In the genomic region with DNA sequence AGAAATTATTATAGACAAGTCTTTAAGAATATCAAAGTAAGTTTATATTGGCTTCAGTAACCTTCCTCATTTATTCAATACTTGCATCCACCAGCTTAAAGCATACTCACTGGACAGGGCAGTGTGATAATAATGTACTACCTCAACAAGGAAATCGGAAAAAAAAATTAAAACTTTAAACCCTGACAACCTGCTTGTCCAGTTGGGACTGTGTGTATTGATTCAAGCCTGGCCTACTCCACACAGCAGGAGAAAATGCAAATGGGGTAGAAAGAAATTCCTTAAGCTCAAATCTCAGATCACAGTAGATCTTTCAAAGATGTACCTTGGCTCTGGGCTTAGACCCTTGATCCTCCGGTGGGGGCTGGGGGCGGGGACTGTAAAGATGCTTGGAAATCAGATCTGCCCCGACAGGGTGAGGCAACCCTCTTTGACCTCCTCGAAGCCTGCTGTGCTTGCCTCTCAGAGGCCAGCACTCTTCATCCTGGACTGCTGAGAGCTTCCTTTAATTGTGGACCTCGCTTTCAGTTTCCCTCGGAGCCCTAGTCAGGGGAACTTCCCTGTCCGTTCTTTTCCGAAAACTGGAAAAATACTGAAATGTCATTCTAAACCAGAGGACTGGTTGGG, we compare ENCODE assay signal across 9 mouse cellular contexts. TPM values are rescaled to one million over a fixed set of nuclear protein-coding genes. Genes with fewer than 3 reads are reported as not detected.
DNase-seq lines count a peak whose midpoint lies in the region; ATAC-seq and TF ChIP-seq lines count a peak whose summit lies in the region.
"Had no signal": no experiment of that assay in that cellular context is flagged by ENCODE, and none has a peak within 500 bp of the region (broad histone marks: within the 10 kb centered on the region; RNA-seq: fewer than 3 reads in every experiment).

No protein-coding gene starts in this region.

- H3K9me3 ChIP-seq in neural tube, embryonic 15.5 days (replicated peaks): no peaks in the 10 kb centered on the region

- 31% methylated on average over 9 of the region's 9 CpGs for WGBS in kidney, adult 2 months
- WGBS in neural tube, embryonic 15.5 days: 31% methylated on average over 9 of the region's 9 CpGs

- peak overlapping the region; percentile 9 for H3K27ac ChIP-seq in kidney, adult 2 months (ENCODE audit: insufficient read depth, low read depth, low read length)
- no peak overlapping the region for H3K27ac ChIP-seq in neural tube, embryonic 15.5 days (replicated peaks)
- H3K27ac ChIP-seq: left cerebral cortex, adult 2 months; macrophage had no signal

- H3K4me2 ChIP-seq in neural tube, embryonic 15.5 days: no peak overlapping the region

- no peak for TF ChIP-seq CTCF in kidney, adult 2 months (conservative IDR thresholded peaks at IDR 0.05; ENCODE audit: insufficient read depth, insufficient read length, low read depth, low read length)

- H3K36me3 ChIP-seq in kidney, adult 2 months (ENCODE audit: control insufficient read depth, insufficient read depth, low read length): no peaks in the 10 kb centered on the region
- H3K36me3 ChIP-seq in neural tube, embryonic 15.5 days: no peaks in the 10 kb centered on the region

- peak; percentile 52 for ATAC-seq in granulocyte monocyte progenitor cell, adult 5-6 weeks (replicated peaks; ENCODE audit: poor library complexity, severe bottlenecking)
- no peak for ATAC-seq in neural tube, embryonic 15.5 days (ENCODE audit: low FRiP score)

- no peaks in the 10 kb centered on the region for H3K4me1 ChIP-seq in kidney, adult 2 months (ENCODE audit: control insufficient read depth, insufficient read depth, low read length)
- H3K4me1 ChIP-seq in neural tube, embryonic 15.5 days: no peaks in the 10 kb centered on the region

- intact Hi-C loops in left cerebral cortex, postnatal 36 days (cut with DNase I): no loop called here

- TF ChIP-seq POLR2A in kidney, adult 2 months (IDR thresholded peaks at IDR 0.05; ENCODE audit: low read depth, low read length): no peak

- no peak overlapping the region for H3K9ac ChIP-seq in neural tube, embryonic 15.5 days (replicated peaks)

- H3K27me3 ChIP-seq in kidney, adult 2 months (replicated peaks; ENCODE audit: control insufficient read depth, insufficient read depth, low read length): no peaks in the 10 kb centered on the region
- H3K27me3 ChIP-seq in neural tube, embryonic 15.5 days (replicated peaks): peaks cover 8% of the 10 kb centered on the region; the same call in 1 of the 2 replicates

- DNase-seq in kidney, adult 2 months: peak; percentile 23
- no peak for DNase-seq in kidney, postnatal 14 days
- peak; percentile 60 for DNase-seq in embryo, embryonic 10.5 days (ENCODE audit: low spot score)
- DNase-seq in lung, postnatal 36 days: peak; percentile 49
- no peak for DNase-seq in left cerebral cortex, postnatal 36 days (ENCODE audit: low spot score in 2 of 2)

- no peak overlapping the region for H3K4me3 ChIP-seq in kidney, adult 2 months (ENCODE audit: insufficient read depth, low read depth, low read length)
- no peak overlapping the region for H3K4me3 ChIP-seq in neural tube, embryonic 15.5 days (replicated peaks)
- H3K4me3 ChIP-seq: left cerebral cortex, adult 2 months had no signal

RNA-seq across cellular contexts. Expression of gene Mecom, which starts 49.5 kb away (rescaled TPM):
- 12.9 and 16.1 TPM in 2 replicates for polyA plus RNA-seq in kidney, adult 2 months (2012; rRNA removed)
- total RNA-seq in granulocyte monocyte progenitor cell, adult 5-6 weeks (2014; fragmentation: Nextera tagmentation): 1.9 TPM in 1 of 2 replicates, not detected in the other
- total RNA-seq in granulocyte monocyte progenitor cell, adult 5-6 weeks (2017): 0.72 and 0.90 TPM in 2 replicates
- total RNA-seq in left cerebral cortex, postnatal 36 days (2021): 1 to 10 TPM; 2.2 to 5.0 TPM
- 5.2 and 5.5 TPM in 2 replicates for polyA plus RNA-seq in neural tube, embryonic 15.5 days (2015; fragmentation: Nextera tagmentation; extraction: Ambion mirVana)
- polyA plus RNA-seq: macrophage had no signal

Comparison
In these comparisons a context has a peak if more than half of its experiments do, and no peak if none do; other contexts are left out.
1. DNase-seq: peak in kidney, adult 2 months (single experiment), embryo, embryonic 10.5 days (single experiment) and lung, postnatal 36 days (single experiment); none in kidney, postnatal 14 days (single experiment) and left cerebral cortex, postnatal 36 days (0 of 2).